Mouse (Mus musculus): ENCODE data around the gene Car4. TPM values are rescaled to one million over a fixed set of nuclear protein-coding genes. Genes with fewer than 3 reads are reported as not detected.
A peak's percentile ranks its signal among the peaks of the same experiment; 100 is the strongest.

The Car4 gene
- polyA plus RNA-seq, 1 experiment from 2014 or later = 4.3 TPM

DNA sequence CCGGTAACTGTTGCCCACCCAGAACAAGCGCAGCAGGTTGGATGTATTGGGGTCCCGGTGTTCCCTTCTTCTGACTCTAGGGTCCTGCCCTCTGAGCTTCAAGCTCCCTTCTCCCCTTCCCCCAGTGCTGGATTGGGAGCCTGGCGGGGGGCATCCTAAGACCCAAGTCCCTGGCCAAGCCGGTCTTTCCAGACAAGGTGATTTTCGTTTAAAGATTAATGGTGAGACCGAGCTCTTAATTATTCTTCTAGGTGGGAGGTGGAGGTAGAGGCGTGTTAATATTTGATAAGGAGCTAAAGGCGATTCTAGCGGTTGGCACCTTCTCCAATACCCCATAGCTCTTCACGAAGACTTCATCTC, 665 bp downstream of the Car4 start:
- ATAC-seq (ENCODE audit: insufficient number of reproducible peaks, low FRiP score) = no peak
- H3K4me2 ChIP-seq = peak overlapping the region; percentile 61
- H3K27ac ChIP-seq (ENCODE audit: poor library complexity, severe bottlenecking) = no peak overlapping the region
- WGBS = 3% methylated on average over 11 of the region's 11 CpGs
- no peak overlapping the region for H3K9ac ChIP-seq
- peaks cover 29% of the 10 kb centered on the region for H3K4me1 ChIP-seq (replicated peaks)
- no peaks in the 10 kb centered on the region for H3K9me3 ChIP-seq (replicated peaks)
- H3K36me3 ChIP-seq = no peaks in the 10 kb centered on the region
- H3K4me3 ChIP-seq = peak overlapping the region; percentile 32
- H3K27me3 ChIP-seq (replicated peaks) = peaks cover 39% of the 10 kb centered on the region

DNA sequence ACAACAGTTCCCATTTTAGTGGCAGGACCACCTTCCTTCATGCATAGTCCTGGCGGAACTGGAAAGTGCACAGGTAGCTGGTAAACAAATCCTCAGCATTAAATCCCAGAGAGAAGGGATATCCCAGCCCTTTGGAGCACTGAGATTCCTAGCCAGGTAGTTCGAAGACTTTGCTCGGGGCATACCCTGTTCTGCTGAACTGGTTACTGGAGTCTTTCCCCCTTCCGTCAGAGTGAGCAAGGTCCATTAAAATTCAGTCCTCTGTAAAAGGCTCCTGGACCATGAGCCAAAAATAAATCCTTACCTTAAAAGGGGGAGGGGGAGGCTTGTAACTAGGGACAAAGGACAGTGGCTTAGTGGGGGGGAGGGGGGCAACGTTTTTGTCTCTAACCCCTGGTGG, 1.6 kb downstream of the Car4 start:
- Histone ChIP-seq H3K27ac (ENCODE audit: poor library complexity, severe bottlenecking) (no peak overlapping the region), H3K36me3 (no peaks in the 10 kb centered on the region), H3K27me3 (replicated peaks) (peaks cover 39% of the 10 kb centered on the region), H3K9ac (no peak overlapping the region), H3K9me3 (replicated peaks) (no peaks in the 10 kb centered on the region), H3K4me2 (peak overlapping the region; percentile 38), H3K4me1 (replicated peaks) (peaks cover 29% of the 10 kb centered on the region), H3K4me3 (no peak overlapping the region)
- no peak for ATAC-seq (ENCODE audit: insufficient number of reproducible peaks, low FRiP score)
- WGBS = 22% methylated on average over 5 of the region's 5 CpGs

DNA sequence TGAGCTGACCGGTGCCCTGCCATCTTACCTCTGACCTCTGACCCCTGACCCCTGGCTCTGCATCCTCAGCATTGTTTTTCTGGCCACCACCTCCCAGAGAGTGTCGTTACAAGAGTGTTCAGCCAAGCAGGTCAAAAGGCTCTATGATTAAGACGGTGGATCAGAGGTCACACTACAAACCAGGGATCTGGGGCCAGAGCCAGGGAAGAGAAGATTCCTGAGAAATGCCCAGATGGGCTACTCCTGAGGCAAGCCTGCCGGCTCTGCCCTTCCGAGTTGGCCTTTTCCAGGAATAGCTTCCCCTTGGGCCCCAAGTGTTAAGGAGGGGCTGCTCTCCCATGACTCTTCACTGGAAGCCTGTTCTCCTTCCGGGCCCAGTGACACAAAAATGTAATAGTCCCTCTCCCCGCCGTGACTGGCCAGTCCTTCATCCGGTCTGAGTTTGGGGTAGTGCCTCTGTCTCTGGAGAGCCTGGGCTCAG, 2.2 kb downstream of the Car4 start:
- peaks cover 39% of the 10 kb centered on the region for H3K27me3 ChIP-seq (replicated peaks)
- WGBS = 2% methylated on average over 9 of the region's 9 CpGs
- peak overlapping the region; percentile 38 for H3K4me2 ChIP-seq
- H3K27ac ChIP-seq (ENCODE audit: poor library complexity, severe bottlenecking) = no peak overlapping the region
- no peaks in the 10 kb centered on the region for H3K36me3 ChIP-seq
- H3K4me3 ChIP-seq = 0 out of 2 replicates have a peak overlapping the region, but pooled peaks have one; percentile 2
- no peak overlapping the region for H3K9ac ChIP-seq
- no peak for ATAC-seq (ENCODE audit: insufficient number of reproducible peaks, low FRiP score)
- peaks cover 29% of the 10 kb centered on the region for H3K4me1 ChIP-seq (replicated peaks)
- no peaks in the 10 kb centered on the region for H3K9me3 ChIP-seq (replicated peaks)

DNA sequence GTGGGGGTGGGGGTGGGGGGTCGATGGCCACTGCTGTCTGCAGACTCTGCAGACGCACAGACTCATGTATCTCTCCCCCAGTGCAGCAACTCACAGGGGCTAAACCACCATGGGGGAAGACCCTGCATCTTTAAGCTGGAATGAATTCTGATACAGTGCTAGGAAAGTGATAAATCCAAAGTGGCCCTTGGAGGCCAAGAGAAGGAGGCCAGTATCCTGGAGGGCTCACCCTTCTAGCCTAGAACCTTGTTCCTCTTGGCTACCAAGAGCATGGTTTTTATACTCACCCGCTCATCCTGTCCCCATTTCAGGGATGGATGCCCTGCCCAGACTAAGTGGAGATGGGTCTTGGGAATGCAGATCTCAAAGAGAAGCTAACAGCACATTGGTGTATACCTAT, 2.7 kb downstream of the Car4 start:
- ATAC-seq (ENCODE audit: insufficient number of reproducible peaks, low FRiP score) = no peak
- WGBS = 41% methylated on average over 3 of the region's 3 CpGs
- peaks cover 39% of the 10 kb centered on the region for H3K27me3 ChIP-seq (replicated peaks)

DNA sequence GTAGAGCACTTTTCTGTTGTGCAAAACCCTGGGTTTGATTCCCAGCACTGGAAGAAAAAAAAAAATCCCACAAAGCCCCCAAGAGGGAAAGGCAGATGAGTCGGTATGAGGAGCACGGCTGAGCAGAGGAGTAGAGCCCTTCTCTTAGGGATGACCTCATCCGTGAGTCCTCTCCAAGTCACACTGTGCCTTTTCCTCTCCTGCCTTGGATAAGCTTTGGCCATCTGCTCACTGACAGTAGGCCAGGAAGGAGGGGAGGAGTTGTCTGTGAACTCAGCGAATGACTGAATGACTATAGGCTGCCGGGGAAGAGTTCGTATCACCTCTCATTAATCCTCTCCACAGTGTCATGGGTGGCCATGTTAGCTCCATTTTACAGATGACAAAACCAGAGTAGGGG, 3.2 kb downstream of the Car4 start:
- Histone ChIP-seq H3K9ac (no peak overlapping the region), H3K4me2 (no peak overlapping the region), H3K36me3 (no peaks in the 10 kb centered on the region), H3K4me3 (no peak overlapping the region), H3K9me3 (replicated peaks) (no peaks in the 10 kb centered on the region), H3K4me1 (replicated peaks) (peaks cover 29% of the 10 kb centered on the region), H3K27me3 (replicated peaks) (peaks cover 38% of the 10 kb centered on the region), H3K27ac (ENCODE audit: poor library complexity, severe bottlenecking) (no peak overlapping the region)
- ATAC-seq (ENCODE audit: insufficient number of reproducible peaks, low FRiP score) = no peak
- 58% methylated on average over 6 of the region's 6 CpGs for WGBS

More for the DNA sequence above, 2.7 kb downstream of the Car4 start:
- no peak overlapping the region for H3K9ac ChIP-seq
- no peak overlapping the region for H3K4me3 ChIP-seq
- H3K36me3 ChIP-seq = no peaks in the 10 kb centered on the region
- no peak overlapping the region for H3K27ac ChIP-seq (ENCODE audit: poor library complexity, severe bottlenecking)
- H3K4me1 ChIP-seq (replicated peaks) = peaks cover 29% of the 10 kb centered on the region
- no peaks in the 10 kb centered on the region for H3K9me3 ChIP-seq (replicated peaks)
- H3K4me2 ChIP-seq = peak overlapping the region; percentile 38

DNA sequence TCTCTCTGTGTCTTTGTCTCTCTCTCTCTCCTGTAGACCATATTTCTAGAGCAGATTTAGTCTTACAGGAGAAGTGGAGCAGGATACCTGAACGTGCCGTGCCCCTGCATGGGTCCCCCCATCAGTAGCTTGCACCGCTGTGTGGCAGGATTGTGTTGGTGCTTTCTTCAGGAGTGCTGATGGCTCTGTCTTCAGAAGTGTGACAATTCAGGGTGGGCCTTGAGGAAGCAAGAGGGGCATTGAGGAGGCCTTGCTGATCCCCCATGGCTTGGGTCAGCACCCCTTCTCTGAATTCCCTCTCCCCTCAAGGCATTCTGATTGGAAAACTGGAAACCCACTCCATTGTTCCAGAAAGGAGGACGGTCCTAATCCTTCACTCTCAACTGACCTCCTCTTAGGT, 4.0 kb downstream of the Car4 start:
- H3K36me3 ChIP-seq = no peaks in the 10 kb centered on the region
- peaks cover 29% of the 10 kb centered on the region for H3K4me1 ChIP-seq (replicated peaks)
- no peak overlapping the region for H3K4me2 ChIP-seq
- H3K27ac ChIP-seq (ENCODE audit: poor library complexity, severe bottlenecking) = no peak overlapping the region
- H3K9me3 ChIP-seq (replicated peaks) = no peaks in the 10 kb centered on the region
- WGBS = 92% methylated on average over 4 of the region's 4 CpGs
- H3K9ac ChIP-seq = no peak overlapping the region
- no peak for ATAC-seq (ENCODE audit: insufficient number of reproducible peaks, low FRiP score)
- H3K4me3 ChIP-seq = no peak overlapping the region
- peaks cover 30% of the 10 kb centered on the region for H3K27me3 ChIP-seq (replicated peaks)

DNA sequence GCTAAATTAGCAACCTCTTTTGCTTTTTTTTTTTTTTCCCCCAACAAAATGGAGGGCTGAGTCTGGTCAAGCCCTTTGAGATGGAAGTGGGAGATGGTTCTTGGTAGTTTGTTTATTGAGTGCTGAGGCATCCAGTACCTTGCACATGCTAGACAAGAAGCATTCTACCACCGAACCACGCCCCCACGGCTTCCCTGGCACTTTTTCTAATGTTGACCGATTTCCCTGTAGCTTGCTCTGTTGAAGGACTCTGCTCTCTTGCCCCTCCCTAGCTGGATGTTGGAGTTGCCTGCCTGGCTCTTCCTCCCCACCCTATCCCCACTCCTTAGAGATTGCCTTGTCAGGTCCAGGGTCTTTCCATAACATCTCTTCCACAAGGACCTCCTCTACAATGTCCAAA, 5.0 kb downstream of the Car4 start:
- Histone ChIP-seq H3K4me3 (no peak overlapping the region), H3K9ac (no peak overlapping the region), H3K4me2 (no peak overlapping the region), H3K27ac (ENCODE audit: poor library complexity, severe bottlenecking) (no peak overlapping the region), H3K27me3 (replicated peaks) (peaks cover 20% of the 10 kb centered on the region), H3K9me3 (replicated peaks) (no peaks in the 10 kb centered on the region), H3K36me3 (no peaks in the 10 kb centered on the region), H3K4me1 (replicated peaks) (peaks cover 34% of the 10 kb centered on the region)
- 89% methylated on average over 4 of the region's 4 CpGs for WGBS
- no peak for ATAC-seq (ENCODE audit: insufficient number of reproducible peaks, low FRiP score)

DNA sequence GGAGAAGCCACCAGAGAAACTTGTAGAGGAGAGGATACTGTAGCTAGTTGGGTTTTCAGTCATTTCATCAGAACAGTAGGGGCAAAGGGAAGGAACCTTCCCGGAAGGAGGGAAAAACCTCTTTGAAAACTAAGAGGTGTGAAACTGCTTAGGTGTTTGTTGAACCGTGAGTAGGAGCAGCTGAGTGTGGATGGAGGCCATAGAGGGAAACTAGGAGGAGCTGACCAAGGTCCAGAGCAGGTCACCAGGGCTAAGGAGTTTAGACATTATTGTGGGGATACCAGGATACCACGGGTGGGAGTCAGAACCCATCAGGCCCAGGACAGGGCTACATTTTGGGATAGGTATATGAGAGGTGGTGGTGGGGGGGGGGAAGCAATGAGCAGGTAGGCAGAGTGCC, 6.0 kb downstream of the Car4 start:
- Histone ChIP-seq H3K36me3 (no peaks in the 10 kb centered on the region), H3K4me1 (replicated peaks) (peaks cover 30% of the 10 kb centered on the region), H3K9me3 (replicated peaks) (no peaks in the 10 kb centered on the region), H3K27ac (ENCODE audit: poor library complexity, severe bottlenecking) (no peak overlapping the region), H3K4me2 (no peak overlapping the region), H3K4me3 (no peak overlapping the region), H3K27me3 (replicated peaks) (peaks cover 11% of the 10 kb centered on the region), H3K9ac (no peak overlapping the region)
- WGBS = 82% methylated on average over 3 of the region's 3 CpGs
- ATAC-seq (ENCODE audit: insufficient number of reproducible peaks, low FRiP score) = no peak

DNA sequence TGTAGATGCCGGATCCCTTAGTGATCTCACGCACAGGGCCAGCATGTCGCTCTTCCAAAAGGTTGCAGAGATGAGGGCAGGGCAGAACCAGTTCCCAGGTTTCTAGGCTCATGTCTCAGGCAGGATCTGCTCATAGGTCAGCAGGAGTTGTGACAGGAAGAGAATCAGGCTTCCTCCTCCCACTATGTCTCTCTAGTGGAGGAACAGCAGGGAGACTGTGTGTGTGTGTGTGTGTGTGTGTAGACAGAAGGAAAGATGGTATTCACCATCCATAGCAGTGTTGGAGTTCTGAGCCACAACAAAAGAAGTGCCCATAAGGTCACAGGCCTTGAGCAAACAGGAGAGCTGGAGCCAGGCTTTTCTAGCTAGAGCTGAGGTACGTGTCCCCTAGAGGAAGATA, 9.1 kb downstream of the Car4 start:
- Histone ChIP-seq H3K4me3 (no peak overlapping the region), H3K4me2 (no peak overlapping the region), H3K27me3 (replicated peaks) (no peaks in the 10 kb centered on the region), H3K4me1 (replicated peaks) (peaks cover 22% of the 10 kb centered on the region), H3K9me3 (replicated peaks) (no peaks in the 10 kb centered on the region), H3K9ac (no peak overlapping the region), H3K36me3 (no peaks in the 10 kb centered on the region), H3K27ac (ENCODE audit: poor library complexity, severe bottlenecking) (no peak overlapping the region)
- ATAC-seq (ENCODE audit: insufficient number of reproducible peaks, low FRiP score) = no peak
- 79% methylated on average over 4 of the region's 4 CpGs for WGBS

DNA sequence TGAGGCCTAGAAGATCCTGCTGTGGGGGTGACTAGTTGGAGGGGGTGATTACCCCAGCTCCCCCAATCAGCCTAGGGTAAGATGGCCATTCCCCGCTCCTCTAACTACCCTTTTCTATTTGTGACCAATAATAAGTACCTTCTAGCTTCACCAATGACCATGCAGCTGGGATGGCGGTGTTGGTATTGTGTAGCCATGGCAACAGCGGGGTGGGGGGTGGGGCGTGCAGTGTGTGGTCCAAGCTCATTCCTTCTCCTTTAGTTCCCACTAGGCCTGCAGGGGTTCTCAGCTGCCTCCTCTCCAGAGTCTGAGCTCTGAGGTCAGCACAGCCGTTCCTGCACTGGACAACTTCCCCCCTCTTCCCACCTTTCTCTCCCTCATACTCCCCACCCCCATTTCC, 9.5 kb downstream of the Car4 start:
- H3K4me2 ChIP-seq = no peak overlapping the region
- no peak overlapping the region for H3K4me3 ChIP-seq
- H3K9me3 ChIP-seq (replicated peaks) = no peaks in the 10 kb centered on the region
- no peaks in the 10 kb centered on the region for H3K27me3 ChIP-seq (replicated peaks)
- H3K9ac ChIP-seq = no peak overlapping the region
- ATAC-seq (ENCODE audit: insufficient number of reproducible peaks, low FRiP score) = no peak
- WGBS = 26% methylated on average over 5 of the region's 5 CpGs
- H3K27ac ChIP-seq (ENCODE audit: poor library complexity, severe bottlenecking) = no peak overlapping the region
- no peaks in the 10 kb centered on the region for H3K36me3 ChIP-seq
- peaks cover 22% of the 10 kb centered on the region for H3K4me1 ChIP-seq (replicated peaks)

DNA sequence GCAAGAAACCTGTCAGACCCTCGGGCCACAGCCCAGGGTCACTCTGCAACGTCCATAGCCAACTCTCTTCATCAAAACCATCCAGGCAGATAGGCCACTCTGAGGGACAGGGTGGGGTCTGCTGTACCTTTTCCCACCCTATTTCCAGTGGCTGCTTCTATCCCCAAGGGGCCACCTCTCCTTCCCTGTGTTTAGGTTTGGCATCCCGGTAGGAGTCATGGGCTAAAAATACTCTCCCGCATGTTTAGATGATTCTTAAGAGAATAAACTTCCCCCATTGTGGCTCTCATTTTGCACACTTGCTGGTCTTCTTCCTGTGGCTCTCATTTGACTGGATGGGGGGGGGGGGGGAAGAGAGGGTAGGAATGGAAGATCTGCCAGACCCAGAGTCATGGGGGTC, 10.7 kb downstream of the Car4 start:
- no peak overlapping the region for H3K9ac ChIP-seq
- no peak overlapping the region for H3K27ac ChIP-seq (ENCODE audit: poor library complexity, severe bottlenecking)

DNA sequence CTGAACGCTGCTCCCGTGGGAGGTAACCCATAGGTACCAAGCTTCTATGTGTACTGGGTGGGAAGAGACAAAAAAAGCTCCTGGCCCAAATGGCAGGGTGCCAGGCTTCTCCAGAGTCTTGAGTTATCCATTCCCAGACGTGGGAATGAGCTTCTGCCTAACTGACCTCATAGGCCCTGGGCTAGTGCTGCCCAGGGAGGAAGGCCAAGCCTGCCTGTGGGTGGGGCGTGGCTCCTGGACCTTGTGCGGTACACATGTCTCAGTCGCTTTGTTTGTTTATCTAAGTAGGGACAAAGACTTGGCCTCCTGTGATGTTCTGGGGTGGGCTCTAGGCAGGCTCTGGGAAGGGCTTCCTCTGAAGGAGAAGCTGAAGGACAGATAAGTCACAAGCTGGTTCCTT, 11.2 kb downstream of the Car4 start:
- H3K4me2 ChIP-seq = no peak overlapping the region
- H3K9me3 ChIP-seq (replicated peaks) = no peaks in the 10 kb centered on the region
- H3K4me3 ChIP-seq = no peak overlapping the region
- H3K4me1 ChIP-seq (replicated peaks) = peaks cover 22% of the 10 kb centered on the region
- H3K36me3 ChIP-seq = no peaks in the 10 kb centered on the region
- ATAC-seq (ENCODE audit: insufficient number of reproducible peaks, low FRiP score) = no peak
- no peak overlapping the region for H3K9ac ChIP-seq
- H3K27me3 ChIP-seq (replicated peaks) = no peaks in the 10 kb centered on the region
- 42% methylated on average over 6 of the region's 6 CpGs for WGBS
- no peak overlapping the region for H3K27ac ChIP-seq (ENCODE audit: poor library complexity, severe bottlenecking)

More for the DNA sequence above, 10.7 kb downstream of the Car4 start:
- H3K36me3 ChIP-seq = no peaks in the 10 kb centered on the region
- no peak for ATAC-seq (ENCODE audit: insufficient number of reproducible peaks, low FRiP score)
- H3K9me3 ChIP-seq (replicated peaks) = no peaks in the 10 kb centered on the region
- no peaks in the 10 kb centered on the region for H3K27me3 ChIP-seq (replicated peaks)
- H3K4me3 ChIP-seq = no peak overlapping the region
- no peak overlapping the region for H3K4me2 ChIP-seq
- WGBS = 63% methylated on average over 4 of the region's 4 CpGs
- peaks cover 22% of the 10 kb centered on the region for H3K4me1 ChIP-seq (replicated peaks)
